Mouse (Mus musculus) liver, embryonic 14.5 days (tissue): ENCODE measurements around the gene Crcp.

Experiments
- CTCF ChIP-seq: IDR thresholded peaks from 2 replicates; pipeline ENCODE4 v1.5.1; 2016; ENCODE audit warnings: antibody characterized with exemption, low read depth, control low read depth
- EP300 ChIP-seq: IDR thresholded peaks from 2 replicates; pipeline ENCODE4 v1.6.1; 2016; ENCODE audit warnings: antibody characterized with exemption, low read depth

- no peak for TF ChIP-seq EP300
- no peak for TF ChIP-seq CTCF
Measured at GRCm38 (mm10) chr5:130089177-130089576, 60.1 kb downstream of the Crcp start.
